Mouse (Mus musculus): ENCODE measurements at regions not wholly inside any gene's neighbourhood (a gene's known extent, or its start where the extent isn't known, plus 50 kb on each side); places are given as distances from the start of the nearest gene placed in this dataset.

DNA sequence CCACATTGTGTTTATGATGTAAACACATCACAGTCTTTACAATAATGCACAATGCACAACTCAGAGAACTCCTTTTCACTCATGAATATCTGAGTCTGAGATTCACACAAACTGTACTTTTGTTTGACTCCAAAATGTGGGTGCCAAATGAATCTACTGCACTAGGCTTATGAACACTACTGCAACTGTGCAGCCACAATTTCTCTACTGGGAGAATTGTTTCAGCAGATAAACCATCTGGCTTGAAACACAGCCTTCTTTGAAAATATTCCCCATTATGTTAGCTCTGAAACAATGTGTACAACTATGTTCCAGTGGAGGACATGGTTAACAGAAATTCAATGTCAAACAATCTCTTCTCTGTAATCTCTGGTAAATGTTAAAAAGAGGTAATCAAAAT, 166.6 kb upstream of the Zeb2 start:
- Histone ChIP-seq H3K9me3 (replicated peaks; ENCODE audit: control insufficient read depth, insufficient read depth, low read length, poor library complexity, severe bottlenecking) (no peaks in the 10 kb centered on the region), H3K36me3 (ENCODE audit: control insufficient read depth, insufficient read depth, low read length, poor library complexity, severe bottlenecking) (no peaks in the 10 kb centered on the region), H3K27ac (ENCODE audit: insufficient read depth, low read length) (no peak overlapping the region), H3K9ac (ENCODE audit: low read depth, poor library complexity, severe bottlenecking) (no peak overlapping the region), H3K27me3 (ENCODE audit: control insufficient read depth, insufficient read depth, low read length, poor library complexity, severe bottlenecking) (no peaks in the 10 kb centered on the region; the same call in 1 of the 2 replicates), H3K4me1 (ENCODE audit: control insufficient read depth, insufficient read depth, low read length) (no peaks in the 10 kb centered on the region), H3K4me3 (ENCODE audit: low read depth, low read length) (no peak overlapping the region)
- TF ChIP-seq POLR2A (IDR thresholded peaks at IDR 0.05; ENCODE audit: insufficient read depth, low read length) (no peak), CTCF (IDR thresholded peaks at IDR 0.05; ENCODE audit: low read depth, low read length) (no peak), EP300 (IDR thresholded peaks at IDR 0.05; ENCODE audit: insufficient read depth, low read depth, low read length) (no peak)

DNA sequence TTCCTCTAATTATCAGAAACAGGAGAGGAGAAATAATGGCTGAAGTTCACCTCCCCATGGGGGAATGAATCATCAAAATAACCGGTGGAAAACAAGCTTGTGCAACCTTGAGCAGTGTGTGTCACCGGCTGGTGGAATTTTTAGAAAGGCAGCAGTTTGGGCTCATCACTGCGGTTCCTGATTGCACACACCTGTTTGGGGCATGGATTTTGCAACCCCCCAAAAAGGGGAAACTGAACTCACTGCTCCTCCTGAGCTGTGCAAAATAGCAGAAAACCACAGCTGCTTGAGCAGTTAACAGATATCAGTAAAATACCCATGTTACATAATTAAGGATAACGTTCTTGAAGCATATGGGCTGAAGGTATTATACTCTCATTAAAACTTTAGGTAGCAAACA, 162.3 kb upstream of the Zeb2 start:
- Histone ChIP-seq H3K36me3 (ENCODE audit: control insufficient read depth, insufficient read depth, low read length, poor library complexity, severe bottlenecking) (no peaks in the 10 kb centered on the region), H3K9me3 (replicated peaks; ENCODE audit: control insufficient read depth, insufficient read depth, low read length, poor library complexity, severe bottlenecking) (no peaks in the 10 kb centered on the region), H3K9ac (ENCODE audit: low read depth, poor library complexity, severe bottlenecking) (no peak overlapping the region), H3K4me1 (ENCODE audit: control insufficient read depth, insufficient read depth, low read length) (no peaks in the 10 kb centered on the region), H3K27me3 (ENCODE audit: control insufficient read depth, insufficient read depth, low read length, poor library complexity, severe bottlenecking) (no peaks in the 10 kb centered on the region; the same call in 1 of the 2 replicates), H3K4me3 (ENCODE audit: low read depth, low read length) (no peak overlapping the region), H3K27ac (ENCODE audit: insufficient read depth, low read length) (no peak overlapping the region)
- TF ChIP-seq CTCF (IDR thresholded peaks at IDR 0.05; ENCODE audit: low read depth, low read length) (no peak), EP300 (IDR thresholded peaks at IDR 0.05; ENCODE audit: insufficient read depth, low read depth, low read length) (no peak), POLR2A (IDR thresholded peaks at IDR 0.05; ENCODE audit: insufficient read depth, low read length) (no peak)

DNA sequence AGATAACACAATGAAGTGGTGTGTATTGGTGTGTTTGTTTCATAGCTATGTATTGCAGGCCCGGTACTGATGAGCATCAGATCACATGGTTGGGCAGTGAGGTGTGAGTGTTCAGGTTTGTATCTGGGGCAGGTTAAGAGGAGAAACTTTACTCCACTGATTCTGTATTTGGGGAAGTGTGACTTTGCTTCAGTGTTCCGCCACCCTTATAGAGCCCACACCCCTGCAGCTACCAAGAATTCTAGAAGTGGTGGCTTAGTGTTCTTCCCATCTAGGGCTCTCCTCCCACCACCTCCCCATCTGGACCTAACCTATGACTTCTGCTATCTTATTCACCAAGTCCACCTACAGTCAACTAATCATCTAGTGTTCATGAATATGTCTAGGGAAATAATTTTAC, 160.4 kb upstream of the Zeb2 start:
- Histone ChIP-seq H3K27me3 (ENCODE audit: control insufficient read depth, insufficient read depth, low read length, poor library complexity, severe bottlenecking) (no peaks in the 10 kb centered on the region), H3K27ac (ENCODE audit: insufficient read depth, low read length) (no peak overlapping the region), H3K4me1 (ENCODE audit: control insufficient read depth, insufficient read depth, low read length) (no peaks in the 10 kb centered on the region), H3K36me3 (ENCODE audit: control insufficient read depth, insufficient read depth, low read length, poor library complexity, severe bottlenecking) (no peaks in the 10 kb centered on the region), H3K4me3 (ENCODE audit: low read depth, low read length) (no peak overlapping the region), H3K9me3 (replicated peaks; ENCODE audit: control insufficient read depth, insufficient read depth, low read length, poor library complexity, severe bottlenecking) (no peaks in the 10 kb centered on the region), H3K9ac (ENCODE audit: low read depth, poor library complexity, severe bottlenecking) (no peak overlapping the region)
- no peak for TF ChIP-seq POLR2A (IDR thresholded peaks at IDR 0.05; ENCODE audit: insufficient read depth, low read length)
- TF ChIP-seq EP300 (IDR thresholded peaks at IDR 0.05; ENCODE audit: insufficient read depth, low read depth, low read length): no peak
- TF ChIP-seq CTCF (IDR thresholded peaks at IDR 0.05; ENCODE audit: low read depth, low read length): no peak

DNA sequence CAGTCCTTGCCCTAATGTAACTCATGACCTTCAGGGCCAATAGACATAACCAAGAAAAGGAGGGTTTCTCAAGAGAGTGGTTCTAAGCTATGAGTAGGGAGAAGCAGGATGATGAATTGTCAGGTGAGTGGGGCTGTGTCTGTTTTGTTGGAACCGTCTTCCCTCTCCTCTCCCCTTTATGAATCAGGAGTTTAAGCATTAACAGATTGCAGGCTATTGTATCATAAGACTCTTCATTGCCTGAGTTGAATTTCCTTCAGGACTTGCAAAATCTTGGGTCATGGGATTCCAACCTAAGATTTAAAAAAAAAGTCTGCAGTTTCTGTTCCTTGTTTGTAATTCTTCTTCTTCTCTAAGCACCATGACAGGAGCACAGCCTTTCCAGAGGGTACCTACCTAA, 159.5 kb upstream of the Zeb2 start:
- Histone ChIP-seq H3K9me3 (replicated peaks; ENCODE audit: control insufficient read depth, insufficient read depth, low read length, poor library complexity, severe bottlenecking) (no peaks in the 10 kb centered on the region), H3K36me3 (ENCODE audit: control insufficient read depth, insufficient read depth, low read length, poor library complexity, severe bottlenecking) (no peaks in the 10 kb centered on the region), H3K4me3 (ENCODE audit: low read depth, low read length) (no peak overlapping the region), H3K9ac (ENCODE audit: low read depth, poor library complexity, severe bottlenecking) (no peak overlapping the region), H3K27ac (ENCODE audit: insufficient read depth, low read length) (no peak overlapping the region), H3K4me1 (ENCODE audit: control insufficient read depth, insufficient read depth, low read length) (no peaks in the 10 kb centered on the region), H3K27me3 (ENCODE audit: control insufficient read depth, insufficient read depth, low read length, poor library complexity, severe bottlenecking) (no peaks in the 10 kb centered on the region)
- TF ChIP-seq POLR2A (IDR thresholded peaks at IDR 0.05; ENCODE audit: insufficient read depth, low read length) (no peak), CTCF (IDR thresholded peaks at IDR 0.05; ENCODE audit: low read depth, low read length) (no peak), EP300 (IDR thresholded peaks at IDR 0.05; ENCODE audit: insufficient read depth, low read depth, low read length) (no peak)

DNA sequence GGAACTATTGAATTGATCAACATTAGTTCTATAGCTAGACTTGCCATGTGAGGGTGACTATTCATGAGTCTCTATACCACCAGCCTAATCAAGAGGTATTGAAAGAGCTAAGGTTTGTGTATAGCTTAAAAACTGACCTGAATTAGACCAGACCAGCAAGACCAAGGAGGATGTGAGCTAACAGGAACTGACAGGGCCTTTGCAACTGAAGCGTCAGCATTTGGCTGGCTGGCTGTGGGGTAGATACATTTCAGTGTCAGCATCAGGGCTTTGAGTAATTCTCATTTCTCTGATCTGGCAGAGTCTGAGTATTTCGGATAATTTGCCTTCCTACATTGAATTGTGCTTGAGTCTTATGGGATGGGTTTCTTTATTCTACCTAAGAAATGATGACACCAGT, 152.8 kb upstream of the Zeb2 start:
- Histone ChIP-seq H3K4me3 (ENCODE audit: low read depth, low read length) (no peak overlapping the region), H3K9ac (ENCODE audit: low read depth, poor library complexity, severe bottlenecking) (no peak overlapping the region), H3K27ac (ENCODE audit: insufficient read depth, low read length) (no peak overlapping the region), H3K27me3 (ENCODE audit: control insufficient read depth, insufficient read depth, low read length, poor library complexity, severe bottlenecking) (no peaks in the 10 kb centered on the region), H3K9me3 (replicated peaks; ENCODE audit: control insufficient read depth, insufficient read depth, low read length, poor library complexity, severe bottlenecking) (no peaks in the 10 kb centered on the region), H3K4me1 (ENCODE audit: control insufficient read depth, insufficient read depth, low read length) (no peaks in the 10 kb centered on the region), H3K36me3 (ENCODE audit: control insufficient read depth, insufficient read depth, low read length, poor library complexity, severe bottlenecking) (no peaks in the 10 kb centered on the region)
- TF ChIP-seq CTCF (IDR thresholded peaks at IDR 0.05; ENCODE audit: low read depth, low read length) (no peak), EP300 (IDR thresholded peaks at IDR 0.05; ENCODE audit: insufficient read depth, low read depth, low read length) (no peak), POLR2A (IDR thresholded peaks at IDR 0.05; ENCODE audit: insufficient read depth, low read length) (no peak)

DNA sequence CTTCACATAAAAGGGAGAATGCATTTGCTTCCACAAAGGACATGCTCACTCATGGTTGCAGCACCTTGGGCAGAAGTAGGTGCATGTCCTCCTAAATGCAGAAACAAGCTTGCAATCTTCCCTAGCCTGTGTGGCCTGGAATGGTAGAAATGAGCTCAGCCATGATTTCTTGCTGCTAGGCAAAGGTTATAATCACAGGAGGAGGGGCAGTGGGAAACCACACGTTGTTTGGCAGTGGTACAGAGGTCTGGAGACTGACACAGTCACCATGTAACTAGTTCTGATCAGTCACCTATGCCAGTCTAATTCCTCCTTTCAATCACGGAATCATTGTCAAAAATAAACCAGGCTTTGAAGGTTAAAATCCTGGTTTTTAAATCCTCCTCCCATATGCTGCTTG, 148.6 kb upstream of the Zeb2 start:
- no peaks in the 10 kb centered on the region for H3K27me3 ChIP-seq (ENCODE audit: control insufficient read depth, insufficient read depth, low read length, poor library complexity, severe bottlenecking)
- H3K4me3 ChIP-seq (ENCODE audit: low read depth, low read length): no peak overlapping the region
- H3K9ac ChIP-seq (ENCODE audit: low read depth, poor library complexity, severe bottlenecking): no peak overlapping the region
- no peaks in the 10 kb centered on the region for H3K36me3 ChIP-seq (ENCODE audit: control insufficient read depth, insufficient read depth, low read length, poor library complexity, severe bottlenecking)
- no peak overlapping the region for H3K27ac ChIP-seq (ENCODE audit: insufficient read depth, low read length)
- no peaks in the 10 kb centered on the region for H3K4me1 ChIP-seq (ENCODE audit: control insufficient read depth, insufficient read depth, low read length)
- H3K9me3 ChIP-seq (replicated peaks; ENCODE audit: control insufficient read depth, insufficient read depth, low read length, poor library complexity, severe bottlenecking): no peaks in the 10 kb centered on the region
- TF ChIP-seq EP300 (IDR thresholded peaks at IDR 0.05; ENCODE audit: insufficient read depth, low read depth, low read length) (no peak), CTCF (IDR thresholded peaks at IDR 0.05; ENCODE audit: low read depth, low read length) (no peak), POLR2A (IDR thresholded peaks at IDR 0.05; ENCODE audit: insufficient read depth, low read length) (no peak)
